Mouse (Mus musculus) liver, embryonic 14.5 days (tissue): ENCODE measurements around the gene Gm4858. TPM values are rescaled to one million over a fixed set of nuclear protein-coding genes. Genes with fewer than 3 reads are reported as not detected.
A peak's percentile ranks its signal among the peaks of the same experiment; 100 is the strongest.

ENCODE experiments used
- ATAC-seq: fragments of 200-750 bp; cut with Nextera tagmentation; 2 replicates; pipeline ENCODE4 v1.8.0; 2017; ENCODE audit warnings: moderate number of reproducible peaks, mild to moderate bottlenecking, moderate library complexity; ENCODE audit not compliant: insufficient read depth
- DNase-seq, 3 experiments: peaks; one replicate each; pipeline ENCODE4 v3.0.0-alpha.2; 2012 to 2013; ENCODE audit warnings: low read depth in 3 of 3, low spot score in 3 of 3
- H3K27ac ChIP-seq: fragments of 300-500 bp; sonication (generic); 2 replicates; pipeline ENCODE4 v1.5.1; 2014; ENCODE audit warnings: moderate library complexity, mild to moderate bottlenecking, control low read depth, inconsistent platforms
- H3K27me3 ChIP-seq: fragments of 300-500 bp; sonication (generic); 2 replicates; pipeline ENCODE4 v1.6.1; 2014; ENCODE audit warnings: mild to moderate bottlenecking, low read length, moderate library complexity; ENCODE audit not compliant: control insufficient read depth, insufficient read depth
- H3K36me3 ChIP-seq: fragments of 300-500 bp; sonication (generic); replicated peaks from 2 replicates; pipeline ENCODE4 v1.6.1; 2014; ENCODE audit warnings: low read depth; ENCODE audit not compliant: control insufficient read depth, insufficient read depth
- H3K4me1 ChIP-seq, 2 experiments: fragments of 200-500 bp in 1 of 2; fragments of 300-500 bp in 1 of 2; sonication (generic) in 1 of 2; replicated peaks; 2 replicates each; pipeline ENCODE4 v1.6.1; 2012 to 2014; ENCODE audit warnings: antibody characterized with exemption in 1 of 2, inconsistent platforms in 1 of 2, low read length in 1 of 2; ENCODE audit not compliant: control insufficient read depth in 2 of 2, insufficient read depth in 2 of 2
- H3K4me2 ChIP-seq: fragments of 300-500 bp; sonication (generic); 2 replicates; pipeline ENCODE4 v1.6.1; 2014; ENCODE audit warnings: low read depth, mild to moderate bottlenecking, control low read depth, moderate library complexity
- H3K4me3 ChIP-seq, 2 experiments: fragments of 200-500 bp in 1 of 2; fragments of 300-500 bp in 1 of 2; sonication (generic) in 1 of 2; 2 replicates each; pipeline ENCODE4 v1.5.1; 2012 to 2014; ENCODE audit warnings: low read depth in 2 of 2, low read length in 2 of 2, mild to moderate bottlenecking in 2 of 2, control low read depth in 1 of 2, inconsistent platforms in 1 of 2, moderate library complexity in 1 of 2; ENCODE audit not compliant: insufficient read depth in 1 of 2
- H3K9ac ChIP-seq: fragments of 300-500 bp; sonication (generic); replicated peaks from 2 replicates; pipeline ENCODE4 v1.6.1; 2014; ENCODE audit warnings: mild to moderate bottlenecking, control low read depth, moderate library complexity
- H3K9me3 ChIP-seq: fragments of 300-500 bp; sonication (generic); 2 replicates; pipeline ENCODE4 v1.6.1; 2016; ENCODE audit warnings: low read length, mixed read lengths; ENCODE audit not compliant: control insufficient read depth
- CTCF ChIP-seq: IDR thresholded peaks from 2 replicates; pipeline ENCODE4 v1.5.1; 2016; ENCODE audit warnings: antibody characterized with exemption, low read depth, control low read depth
- EP300 ChIP-seq: IDR thresholded peaks from 2 replicates; pipeline ENCODE4 v1.6.1; 2016; ENCODE audit warnings: antibody characterized with exemption, low read depth
- WGBS: fragments of 180-500 bp; shearing (Covaris S2); extraction: QIAGEN DNeasy Blood & Tissue Kit; methylation state at CpG from one replicate; pipeline ENCODE4 v1.1.7; 2014; ENCODE audit not compliant: insufficient replicate concordance; 5-methylcytosine and 5-hydroxymethylcytosine counted together
- polyA plus RNA-seq, 2 experiments: library from polyadenylated mRNA; depleted of rRNA in 1 of 2; stranded (reverse) in 1 of 2; unstranded in 1 of 2; fragments of >200 nt; fragmentation: Nextera tagmentation in 1 of 2; extraction: Ambion mirVana in 1 of 2; gene quantifications; 2 replicates each; pipeline versions ENCODE4 v1.2.1 to v1.2.3; 2012 to 2014

Gm4858 gene
- polyA plus RNA-seq, 2 experiments, result not detected

- Histone ChIP-seq H3K4me1 (no peaks in the 10 kb centered on the region), H3K9me3 (no peaks in the 10 kb centered on the region), H3K9ac (no peak overlapping the region), H3K4me3 (no peak overlapping the region), H3K36me3 (no peaks in the 10 kb centered on the region), H3K27me3 (no peaks in the 10 kb centered on the region), H3K4me2 (no peak overlapping the region), H3K27ac (no peak overlapping the region)
- WGBS, result 63% methylated on average over 2 of the region's 2 CpGs
- TF ChIP-seq EP300, result no peak
- TF ChIP-seq CTCF, result no peak
- ATAC-seq, result no peak
- no peak for DNase-seq
Measured at GRCm38 (mm10) chr3:93096447-93096846, 27.8 kb downstream of the Gm4858 start.

- H3K4me3 ChIP-seq, result no peak overlapping the region
- 27% methylated on average over 5 of the region's 5 CpGs for WGBS
- H3K4me2 ChIP-seq, result no peak overlapping the region
- H3K9me3 ChIP-seq, result no peaks in the 10 kb centered on the region
- H3K36me3 ChIP-seq, result no peaks in the 10 kb centered on the region
- H3K9ac ChIP-seq, result no peak overlapping the region
- DNase-seq (no peak), ATAC-seq (no peak)
- TF ChIP-seq EP300 (no peak), CTCF (peak; percentile 36; the same call in 1 of the 2 replicates)
- no peak overlapping the region for H3K27ac ChIP-seq
- no peaks in the 10 kb centered on the region for H3K4me1 ChIP-seq
- H3K27me3 ChIP-seq, result no peaks in the 10 kb centered on the region
Measured at GRCm38 (mm10) chr3:93111668-93112067, 43.0 kb downstream of the Gm4858 start.

- Histone ChIP-seq H3K27ac (no peak overlapping the region), H3K4me3 (no peak overlapping the region), H3K36me3 (no peaks in the 10 kb centered on the region), H3K9ac (no peak overlapping the region), H3K9me3 (no peaks in the 10 kb centered on the region), H3K4me2 (no peak overlapping the region), H3K4me1 (no peaks in the 10 kb centered on the region), H3K27me3 (no peaks in the 10 kb centered on the region)
- peak; percentile 58 for TF ChIP-seq CTCF
- TF ChIP-seq EP300, result no peak
- ATAC-seq, result no peak
- no peak for DNase-seq
- 5% methylated on average over 2 of the region's 2 CpGs for WGBS
Measured at GRCm38 (mm10) chr3:93114481-93114880, 45.9 kb downstream of the Gm4858 start.

GRCm38 (mm10) chr3:93119101-93119500 lies 50.5 kb downstream of the Gm4858 start:
- H3K27me3 ChIP-seq, result no peaks in the 10 kb centered on the region
- ATAC-seq, result no peak
- H3K4me1 ChIP-seq, result no peaks in the 10 kb centered on the region
- H3K9me3 ChIP-seq, result no peaks in the 10 kb centered on the region
- no peak overlapping the region for H3K9ac ChIP-seq
- H3K27ac ChIP-seq, result no peak overlapping the region
- H3K4me3 ChIP-seq, result no peak overlapping the region
- WGBS, result 48% methylated on average over 4 of the region's 4 CpGs
- H3K36me3 ChIP-seq, result no peaks in the 10 kb centered on the region
- no peak for DNase-seq
- no peak overlapping the region for H3K4me2 ChIP-seq
- TF ChIP-seq EP300 (no peak), CTCF (peak; percentile 28)

Other genes starting within 250 kb of the Gm4858 start
- gene Kprp, start 241.6 kb upstream of the Gm4858 start, polyA plus RNA-seq (2012; rRNA removed), result not detected in 2 replicates
- gene Kprp, start 241.6 kb upstream of the Gm4858 start, polyA plus RNA-seq (2014; fragmentation: Nextera tagmentation; extraction: Ambion mirVana), result not detected in 2 replicates
- gene Lce1l, start 217.5 kb upstream of the Gm4858 start, polyA plus RNA-seq (2012; rRNA removed), result not detected in 2 replicates
- gene Lce1l, start 217.5 kb upstream of the Gm4858 start, polyA plus RNA-seq (2014; fragmentation: Nextera tagmentation; extraction: Ambion mirVana), result not detected in 2 replicates
- gene 2310050C09Rik, start 198.6 kb upstream of the Gm4858 start, polyA plus RNA-seq (2012; rRNA removed), result not detected in 2 replicates
- not detected in 2 replicates for gene 2310050C09Rik, start 198.6 kb upstream of the Gm4858 start, polyA plus RNA-seq (2014; fragmentation: Nextera tagmentation; extraction: Ambion mirVana)
- gene Lce3a, start 142.6 kb upstream of the Gm4858 start, polyA plus RNA-seq (2012; rRNA removed), result not detected in 2 replicates
- not detected in 2 replicates for gene Lce3a, start 142.6 kb upstream of the Gm4858 start, polyA plus RNA-seq (2014; fragmentation: Nextera tagmentation; extraction: Ambion mirVana)
- gene Lce3b, start 135.8 kb upstream of the Gm4858 start, polyA plus RNA-seq (2012; rRNA removed), result not detected in 2 replicates
- gene Lce3b, start 135.8 kb upstream of the Gm4858 start, polyA plus RNA-seq (2014; fragmentation: Nextera tagmentation; extraction: Ambion mirVana), result not detected in 2 replicates
- not detected in 2 replicates for gene Lce3c, start 124.3 kb upstream of the Gm4858 start, polyA plus RNA-seq (2012; rRNA removed)
- gene Lce3c, start 124.3 kb upstream of the Gm4858 start, polyA plus RNA-seq (2014; fragmentation: Nextera tagmentation; extraction: Ambion mirVana), result not detected in 2 replicates
- gene Lce3d, start 111.4 kb upstream of the Gm4858 start, polyA plus RNA-seq (2012; rRNA removed), result not detected in 2 replicates
- not detected in 2 replicates for gene Lce3d, start 111.4 kb upstream of the Gm4858 start, polyA plus RNA-seq (2014; fragmentation: Nextera tagmentation; extraction: Ambion mirVana)
- not detected in 2 replicates for gene Lce3e, start 101.8 kb upstream of the Gm4858 start, polyA plus RNA-seq (2012; rRNA removed)
- not detected in 2 replicates for gene Lce3e, start 101.8 kb upstream of the Gm4858 start, polyA plus RNA-seq (2014; fragmentation: Nextera tagmentation; extraction: Ambion mirVana)
- gene Lce3f, start 76.6 kb upstream of the Gm4858 start, polyA plus RNA-seq (2012; rRNA removed), result not detected in 2 replicates
- not detected in 2 replicates for gene Lce3f, start 76.6 kb upstream of the Gm4858 start, polyA plus RNA-seq (2014; fragmentation: Nextera tagmentation; extraction: Ambion mirVana)
- gene Crct1, start 53.1 kb upstream of the Gm4858 start, polyA plus RNA-seq (2012; rRNA removed), result not detected in 2 replicates
- gene Crct1, start 53.1 kb upstream of the Gm4858 start, polyA plus RNA-seq (2014; fragmentation: Nextera tagmentation; extraction: Ambion mirVana), result not detected in 2 replicates
- not detected in 2 replicates for gene Lce1m, start 49.8 kb upstream of the Gm4858 start, polyA plus RNA-seq (2012; rRNA removed)
- gene Lce1m, start 49.8 kb upstream of the Gm4858 start, polyA plus RNA-seq (2014; fragmentation: Nextera tagmentation; extraction: Ambion mirVana), result not detected in 2 replicates
- gene Crnn, start 76.0 kb downstream of the Gm4858 start, polyA plus RNA-seq (2012; rRNA removed), result not detected in 2 replicates
- not detected in 2 replicates for gene Crnn, start 76.0 kb downstream of the Gm4858 start, polyA plus RNA-seq (2014; fragmentation: Nextera tagmentation; extraction: Ambion mirVana)
- gene Flg2, start 128.5 kb downstream of the Gm4858 start, polyA plus RNA-seq (2012; rRNA removed), result not detected in 2 replicates
- not detected in 2 replicates for gene Flg2, start 128.5 kb downstream of the Gm4858 start, polyA plus RNA-seq (2014; fragmentation: Nextera tagmentation; extraction: Ambion mirVana)
- gene Flg, start 204.7 kb downstream of the Gm4858 start, polyA plus RNA-seq (2012; rRNA removed), result not detected in 2 replicates
- gene Flg, start 204.7 kb downstream of the Gm4858 start, polyA plus RNA-seq (2014; fragmentation: Nextera tagmentation; extraction: Ambion mirVana), result not detected in 2 replicates